Mouse (Mus musculus) hindbrain, postnatal 0 days (tissue): ENCODE results near the gene Atp6v0b. TPM values are rescaled to one million over a fixed set of nuclear protein-coding genes. Genes with fewer than 3 reads are reported as not detected.
A peak's percentile ranks its signal among the peaks of the same experiment; 100 is the strongest.

Experiments used
- ATAC-seq: fragments of 200-750 bp; cut with Nextera tagmentation; 2 replicates; pipeline ENCODE4 v1.8.0; 2017; ENCODE audit warnings: mild to moderate bottlenecking, moderate TSS enrichment, moderate library complexity
- DNase-seq: peaks from one replicate; pipeline ENCODE4 v3.0.0-alpha.2; 2015; ENCODE audit warnings: low spot score
- H3K27ac ChIP-seq: fragments of 300-500 bp; sonication (generic); 2 replicates; pipeline ENCODE4 v1.5.1; 2014; ENCODE audit warnings: mild to moderate bottlenecking
- H3K27me3 ChIP-seq: fragments of 300-500 bp; sonication (generic); 2 replicates; pipeline ENCODE4 v1.6.1; 2014; ENCODE audit warnings: low read length, mixed read lengths; ENCODE audit not compliant: insufficient read depth
- H3K36me3 ChIP-seq: fragments of 300-500 bp; sonication (generic); 2 replicates; pipeline ENCODE4 v1.6.1; 2014; ENCODE audit warnings: low read length, mixed read lengths; ENCODE audit not compliant: insufficient read depth
- H3K4me1 ChIP-seq: fragments of 300-500 bp; sonication (generic); 2 replicates; pipeline ENCODE4 v1.6.1; 2014; ENCODE audit warnings: antibody characterized with exemption, low read length, mixed read lengths; ENCODE audit not compliant: insufficient read depth
- H3K4me2 ChIP-seq: fragments of 300-500 bp; sonication (generic); 2 replicates; pipeline ENCODE4 v1.6.1; 2014; ENCODE audit warnings: low read depth, mild to moderate bottlenecking, low read length, moderate library complexity, mixed read lengths
- H3K4me3 ChIP-seq: fragments of 300-500 bp; sonication (generic); 2 replicates; pipeline ENCODE4 v1.5.1; 2014; ENCODE audit warnings: low read length
- H3K9ac ChIP-seq: fragments of 300-500 bp; sonication (generic); replicated peaks from 2 replicates; pipeline ENCODE4 v1.6.1; 2014; ENCODE audit warnings: mild to moderate bottlenecking, low read length, moderate library complexity, mixed read lengths
- H3K9me3 ChIP-seq: fragments of 300-500 bp; sonication (generic); 2 replicates; pipeline ENCODE4 v1.6.1; 2016; ENCODE audit warnings: low read length, mixed read lengths
- CTCF ChIP-seq: IDR thresholded peaks from 2 replicates; pipeline ENCODE4 v1.5.1; 2016; ENCODE audit warnings: antibody characterized with exemption, control low read depth, low read depth
- WGBS: fragments of 180-500 bp; shearing (Covaris S2); extraction: QIAGEN DNeasy Blood & Tissue Kit; methylation state at CpG from one replicate; pipeline ENCODE4 v1.1.7; 2014; 5-methylcytosine and 5-hydroxymethylcytosine counted together
- polyA plus RNA-seq: library from polyadenylated mRNA; unstranded; fragments of >200 nt; fragmentation: Nextera tagmentation; extraction: Ambion mirVana; gene quantifications from 2 replicates; pipeline ENCODE4 v1.2.1, GENCODE M21; 2015
- total RNA-seq: library from RNA; depleted of rRNA; stranded (reverse); fragments of >200 nt; gene quantifications from 2 replicates; pipeline ENCODE4 v1.2.3, GENCODE M21; 2014

Atp6v0b gene
- total and polyA plus RNA-seq, 2 experiments from 2014 or later: 579 to 643 TPM

- no peak for ATAC-seq
- Histone ChIP-seq H3K9ac (no peak overlapping the region), H3K27me3 (no peaks in the 10 kb centered on the region), H3K36me3 (no peaks in the 10 kb centered on the region), H3K4me3 (no peak overlapping the region), H3K4me2 (no peak overlapping the region), H3K4me1 (peaks cover 21% of the 10 kb centered on the region), H3K9me3 (no peaks in the 10 kb centered on the region), H3K27ac (0 out of 2 replicates have a peak overlapping the region, but pooled peaks have one; percentile 5)
- WGBS: 74% methylated on average over 10 of the region's 10 CpGs
- no peak for TF ChIP-seq CTCF
- no peak for DNase-seq
Observed at GRCm38 (mm10) chr4:117852152-117852868, 34.8 kb downstream of the Atp6v0b start.

- H3K4me3 ChIP-seq: no peak overlapping the region
- DNase-seq (peak; percentile 33), ATAC-seq (no peak)
- TF ChIP-seq CTCF: peak; percentile 20; the same call in 1 of the 2 replicates
- H3K9ac ChIP-seq: no peak overlapping the region
- no peaks in the 10 kb centered on the region for H3K27me3 ChIP-seq
- no peaks in the 10 kb centered on the region for H3K9me3 ChIP-seq
- H3K4me2 ChIP-seq: no peak overlapping the region
- 61% methylated on average over 7 of the region's 7 CpGs for WGBS
- H3K27ac ChIP-seq: peak overlapping the region; percentile 81
- peaks cover 28% of the 10 kb centered on the region for H3K4me1 ChIP-seq
- H3K36me3 ChIP-seq: no peaks in the 10 kb centered on the region
Observed at GRCm38 (mm10) chr4:117850871-117851270, 36.3 kb downstream of the Atp6v0b start.

GRCm38 (mm10) chr4:117850176-117850575 lies 37.0 kb downstream of the Atp6v0b start:
- Histone ChIP-seq H3K27ac (peak overlapping the region; percentile 81), H3K9ac (no peak overlapping the region), H3K9me3 (no peaks in the 10 kb centered on the region), H3K4me3 (no peak overlapping the region), H3K36me3 (no peaks in the 10 kb centered on the region), H3K4me2 (no peak overlapping the region; the same call in 1 of the 2 replicates), H3K27me3 (no peaks in the 10 kb centered on the region), H3K4me1 (peaks cover 24% of the 10 kb centered on the region; the same call in 1 of the 2 replicates)
- ATAC-seq (peak; percentile 6; the same call in 1 of the 2 replicates), DNase-seq (peak; percentile 53)
- 61% methylated on average over 7 of the region's 7 CpGs for WGBS
- no peak for TF ChIP-seq CTCF

- DNase-seq: peak; percentile 64
- ATAC-seq: peak; percentile 88
Observed at GRCm38 (mm10) chr4:117849506-117849905, 37.6 kb downstream of the Atp6v0b start.

GRCm38 (mm10) chr4:117849063-117849462 lies 38.1 kb downstream of the Atp6v0b start:
- H3K27me3 ChIP-seq: no peaks in the 10 kb centered on the region
- 44% methylated on average over 17 of the region's 17 CpGs for WGBS
- H3K4me3 ChIP-seq: no peak overlapping the region
- H3K4me1 ChIP-seq: peaks cover 21% of the 10 kb centered on the region; the same call in 1 of the 2 replicates
- H3K4me2 ChIP-seq: no peak overlapping the region
- 0 out of 2 replicates have a peak overlapping the region, but pooled peaks have one; percentile 24 for H3K9ac ChIP-seq
- ATAC-seq (peak; percentile 58), DNase-seq (peak; percentile 50)
- no peak for TF ChIP-seq CTCF
- peak overlapping the region; percentile 81 for H3K27ac ChIP-seq
- no peaks in the 10 kb centered on the region for H3K36me3 ChIP-seq
- H3K9me3 ChIP-seq: no peaks in the 10 kb centered on the region

More at GRCm38 (mm10) chr4:117849506-117849905, 37.6 kb downstream of the Atp6v0b start:
- Histone ChIP-seq H3K4me3 (no peak overlapping the region), H3K36me3 (no peaks in the 10 kb centered on the region), H3K27ac (peak overlapping the region; percentile 81), H3K9me3 (no peaks in the 10 kb centered on the region), H3K4me1 (peaks cover 21% of the 10 kb centered on the region; the same call in 1 of the 2 replicates), H3K4me2 (no peak overlapping the region; the same call in 1 of the 2 replicates), H3K27me3 (no peaks in the 10 kb centered on the region), H3K9ac (0 out of 2 replicates have a peak overlapping the region, but pooled peaks have one; percentile 24)
- no peak for TF ChIP-seq CTCF
- 22% methylated on average over 5 of the region's 5 CpGs for WGBS

GRCm38 (mm10) chr4:117847011-117847410 lies 40.1 kb downstream of the Atp6v0b start:
- H3K9me3 ChIP-seq: no peaks in the 10 kb centered on the region
- 17% methylated on average over 2 of the region's 2 CpGs for WGBS
- peak overlapping the region; percentile 61 for H3K27ac ChIP-seq
- H3K4me2 ChIP-seq: no peak overlapping the region
- H3K4me1 ChIP-seq: peaks cover 21% of the 10 kb centered on the region; the same call in 1 of the 2 replicates
- DNase-seq: peak; percentile 81
- no peaks in the 10 kb centered on the region; the same call in 1 of the 2 replicates for H3K36me3 ChIP-seq
- H3K4me3 ChIP-seq: no peak overlapping the region
- no peak for TF ChIP-seq CTCF
- no peaks in the 10 kb centered on the region for H3K27me3 ChIP-seq
- ATAC-seq: peak; percentile 68
- H3K9ac ChIP-seq: no peak overlapping the region
